Comparison of ENCODE assay signal across 12 mouse cellular contexts in genomic region chr7:134032959-134033366, GRCm38 (mm10).
DNase-seq lines count a peak whose midpoint lies in the region; ATAC-seq lines count a peak whose summit lies in the region.
"Had no signal": no experiment of that assay in that cellular context is flagged by ENCODE, and none has a peak within 500 bp of the region (broad histone marks: within the 10 kb centered on the region; RNA-seq: fewer than 3 reads in every experiment).

No protein-coding gene starts in this region.

- no peaks in the 10 kb centered on the region for H3K9me3 ChIP-seq in kidney, embryonic 14.5 days (ENCODE audit: control insufficient read depth, low read length)
- no peaks in the 10 kb centered on the region for H3K9me3 ChIP-seq in embryonic facial prominence, embryonic 13.5 days
- H3K9me3 ChIP-seq in stomach, embryonic 16.5 days (replicated peaks; ENCODE audit: control insufficient read depth, low read length), result no peaks in the 10 kb centered on the region
- H3K9me3 ChIP-seq: neural tube, embryonic 15.5 days had no signal

- no peaks in the 10 kb centered on the region for H3K36me3 ChIP-seq in kidney, embryonic 14.5 days (ENCODE audit: control insufficient read depth, insufficient read depth, low read length)
- no peaks in the 10 kb centered on the region for H3K36me3 ChIP-seq in embryonic facial prominence, embryonic 13.5 days
- no peaks in the 10 kb centered on the region for H3K36me3 ChIP-seq in stomach, embryonic 16.5 days (ENCODE audit: control insufficient read depth, insufficient read depth, low read length)
- H3K36me3 ChIP-seq: neural tube, embryonic 15.5 days had no signal

- H3K27ac ChIP-seq in kidney, embryonic 14.5 days (ENCODE audit: low read depth, low read length), result 0 out of 2 replicates have a peak overlapping the region, but pooled peaks have one; percentile 37
- peak overlapping the region; percentile 75 for H3K27ac ChIP-seq in embryonic facial prominence, embryonic 13.5 days
- H3K27ac ChIP-seq in stomach, embryonic 16.5 days (ENCODE audit: low read length), result peak overlapping the region; percentile 18
- H3K27ac ChIP-seq: neural tube, embryonic 15.5 days had no signal

- 27% methylated on average over 6 of the region's 6 CpGs for WGBS in kidney, embryonic 14.5 days
- 16% methylated on average over 6 of the region's 6 CpGs for WGBS in embryonic facial prominence, embryonic 13.5 days
- WGBS in stomach, embryonic 16.5 days, result 12% methylated on average over 6 of the region's 6 CpGs

- no peak for ATAC-seq in kidney, embryonic 14.5 days (ENCODE audit: low FRiP score, low TSS enrichment)
- no peak for ATAC-seq in embryonic facial prominence, embryonic 13.5 days (ENCODE audit: insufficient number of reproducible peaks, insufficient read depth, low FRiP score, low TSS enrichment, low read depth)
- ATAC-seq in stomach, embryonic 16.5 days (ENCODE audit: insufficient read depth, low FRiP score), result peak; percentile 75; the same call in 1 of the 2 replicates

- DNase-seq in kidney, postnatal 25 days, result no peak
- DNase-seq in right cerebral cortex, adult 18-20 months, result peak; percentile 38
- no peak for DNase-seq in right cerebral cortex, postnatal 4 days
- no peak for DNase-seq in cerebellum, adult 9-11 months
- no peak for DNase-seq in kidney, adult 8-10 months
- DNase-seq: adrenal gland, postnatal 36 days; cerebellum, postnatal 10 days; layer of hippocampus, postnatal 36 days had no signal

- H3K4me3 ChIP-seq in kidney, embryonic 14.5 days (ENCODE audit: low read length), result no peak overlapping the region
- H3K4me3 ChIP-seq in embryonic facial prominence, embryonic 13.5 days, result no peak overlapping the region
- no peak overlapping the region for H3K4me3 ChIP-seq in stomach, embryonic 16.5 days (replicated peaks; ENCODE audit: low read length)
- H3K4me3 ChIP-seq: neural tube, embryonic 15.5 days had no signal

- H3K9ac ChIP-seq in kidney, embryonic 14.5 days (ENCODE audit: low read depth, low read length), result no peak overlapping the region
- no peak overlapping the region for H3K9ac ChIP-seq in embryonic facial prominence, embryonic 13.5 days
- H3K9ac ChIP-seq in stomach, embryonic 16.5 days (ENCODE audit: low read length), result no peak overlapping the region
- H3K9ac ChIP-seq: neural tube, embryonic 15.5 days had no signal

- no peak overlapping the region for H3K4me2 ChIP-seq in kidney, embryonic 14.5 days (replicated peaks; ENCODE audit: low read depth, low read length)
- H3K4me2 ChIP-seq in embryonic facial prominence, embryonic 13.5 days, result no peak overlapping the region
- no peak overlapping the region for H3K4me2 ChIP-seq in stomach, embryonic 16.5 days (ENCODE audit: low read depth, low read length)
- H3K4me2 ChIP-seq: neural tube, embryonic 15.5 days had no signal

- H3K4me1 ChIP-seq in kidney, embryonic 14.5 days (ENCODE audit: control insufficient read depth, insufficient read depth, low read length), result peaks cover 4% of the 10 kb centered on the region; the same call in 1 of the 2 replicates
- H3K4me1 ChIP-seq in embryonic facial prominence, embryonic 13.5 days, result peaks cover 32% of the 10 kb centered on the region
- H3K4me1 ChIP-seq in stomach, embryonic 16.5 days (ENCODE audit: control insufficient read depth, insufficient read depth, low read length), result peaks cover 15% of the 10 kb centered on the region

- no peaks in the 10 kb centered on the region for H3K27me3 ChIP-seq in kidney, embryonic 14.5 days (ENCODE audit: control insufficient read depth, insufficient read depth, low read length)
- no peaks in the 10 kb centered on the region for H3K27me3 ChIP-seq in embryonic facial prominence, embryonic 13.5 days
- H3K27me3 ChIP-seq in stomach, embryonic 16.5 days (ENCODE audit: control insufficient read depth, insufficient read depth, low read length), result no peaks in the 10 kb centered on the region
- H3K27me3 ChIP-seq: neural tube, embryonic 15.5 days had no signal

Comparison
In these comparisons a context has a peak if more than half of its experiments do, and no peak if none do; other contexts are left out.
1. H3K27ac ChIP-seq: peak in every context shown above with its lines; median percentile 75 in embryonic facial prominence, embryonic 13.5 days; 37 in kidney, embryonic 14.5 days; 18 in stomach, embryonic 16.5 days.